In genomic region chr7:44929204-44930151, GRCm38 (mm10) we compare ENCODE assay signal across 8 mouse cellular contexts. TPM values are rescaled to one million over a fixed set of nuclear protein-coding genes. Genes with fewer than 3 reads are reported as not detected.
DNase-seq lines count a peak whose midpoint lies in the region; ATAC-seq lines count a peak whose summit lies in the region.

Ap2a1 (minus strand) TSS chr7:44929496.

- ATAC-seq in megakaryocyte progenitor cell, adult 5-6 weeks (replicated peaks; ENCODE audit: poor library complexity), result peak; percentile 88

- peak; percentile 99 for DNase-seq in adipocyte (ENCODE audit: low spot score)
- peak; percentile 100 for DNase-seq in embryo, embryonic 10 days (ENCODE audit: low spot score)
- DNase-seq in gastrocnemius, postnatal 10 days, result peak; percentile 94
- DNase-seq in induced T-regulatory cell, adult 2 months (ENCODE audit: low read depth), result peak; percentile 100
- peak; percentile 100 for DNase-seq in left cerebral cortex, adult 9 months (ENCODE audit: low spot score in 2 of 2)
- peak; percentile 98 for DNase-seq in right cerebral cortex, postnatal 14 days
- peak; percentile 98 to 100 for DNase-seq in urinary bladder, postnatal 36 days (ENCODE audit: low spot score in 2 of 2)

RNA-seq across cellular contexts. Expression of gene Ap2a1, which starts in this region (rescaled TPM):
- total RNA-seq in gastrocnemius, postnatal 10 days (2021), result 10 to 100 TPM; 59.0 to 65.0 TPM
- total RNA-seq in megakaryocyte progenitor cell, adult 5-6 weeks (2015), result 36.1 and 40.4 TPM in 2 replicates
- 25.8 and 39.8 TPM in 2 replicates for total RNA-seq in megakaryocyte progenitor cell, adult 5-6 weeks (2017)

Comparison
In these comparisons a context has a peak if more than half of its experiments do, and no peak if none do; other contexts are left out.
1. Peak in every context shown above with its lines: DNase-seq and ATAC-seq.